Mouse (Mus musculus): ENCODE measurements at regions not wholly inside any gene's neighbourhood (a gene's known extent, or its start where the extent isn't known, plus 50 kb on each side); places are given as distances from the start of the nearest gene placed in this dataset.
A peak's percentile ranks its signal among the peaks of the same experiment; 100 is the strongest.

DNA sequence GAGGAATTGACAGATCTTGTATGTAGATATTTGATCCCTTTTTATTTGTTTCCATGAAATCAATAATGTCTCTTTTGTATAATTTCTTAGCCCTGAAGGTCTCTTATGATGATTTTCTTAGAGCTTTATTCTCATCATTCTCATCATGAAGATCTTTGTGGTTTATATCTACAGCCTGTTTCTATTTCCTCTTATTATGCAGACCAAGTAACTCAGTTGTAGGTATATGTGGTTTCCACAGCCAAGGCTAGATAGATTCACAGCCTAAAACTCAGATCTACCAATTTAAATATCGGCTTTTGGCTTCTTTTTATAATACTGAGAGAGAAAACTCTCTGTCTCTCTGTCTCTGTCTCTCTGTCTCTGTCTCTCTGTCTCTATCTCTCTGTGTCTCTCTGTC is 449.8 kb upstream of the Ptger4 start:
- 100% methylated on average over 1 of the region's 1 CpGs for WGBS
- H3K27me3 ChIP-seq (ENCODE audit: insufficient read depth, low read length): no peaks in the 10 kb centered on the region

GRCm38 (mm10) chr15:5695015-5695414 is 451.0 kb upstream of the Ptger4 start:
- Histone ChIP-seq H3K9me3 (ENCODE audit: low read length) (no peaks in the 10 kb centered on the region), H3K27ac (ENCODE audit: low read length) (no peak overlapping the region), H3K4me3 (ENCODE audit: low read length) (no peak overlapping the region), H3K4me2 (replicated peaks; ENCODE audit: low read depth, low read length) (no peak overlapping the region), H3K27me3 (ENCODE audit: insufficient read depth, low read length) (no peaks in the 10 kb centered on the region), H3K4me1 (ENCODE audit: insufficient read depth, low read length) (no peaks in the 10 kb centered on the region), H3K36me3 (ENCODE audit: insufficient read depth, low read length) (no peaks in the 10 kb centered on the region), H3K9ac (replicated peaks; ENCODE audit: low read length) (no peak overlapping the region)
- WGBS: 78% methylated on average over 3 of the region's 3 CpGs
- ATAC-seq (ENCODE audit: low FRiP score, low TSS enrichment): no peak

More for the DNA sequence above, 449.8 kb upstream of the Ptger4 start:
- Histone ChIP-seq H3K4me1 (ENCODE audit: insufficient read depth, low read length) (no peaks in the 10 kb centered on the region), H3K27ac (ENCODE audit: low read length) (no peak overlapping the region), H3K9me3 (ENCODE audit: low read length) (no peaks in the 10 kb centered on the region), H3K9ac (replicated peaks; ENCODE audit: low read length) (no peak overlapping the region), H3K4me2 (replicated peaks; ENCODE audit: low read depth, low read length) (no peak overlapping the region), H3K4me3 (ENCODE audit: low read length) (no peak overlapping the region), H3K36me3 (ENCODE audit: insufficient read depth, low read length) (no peaks in the 10 kb centered on the region)
- ATAC-seq (ENCODE audit: low FRiP score, low TSS enrichment): no peak

DNA sequence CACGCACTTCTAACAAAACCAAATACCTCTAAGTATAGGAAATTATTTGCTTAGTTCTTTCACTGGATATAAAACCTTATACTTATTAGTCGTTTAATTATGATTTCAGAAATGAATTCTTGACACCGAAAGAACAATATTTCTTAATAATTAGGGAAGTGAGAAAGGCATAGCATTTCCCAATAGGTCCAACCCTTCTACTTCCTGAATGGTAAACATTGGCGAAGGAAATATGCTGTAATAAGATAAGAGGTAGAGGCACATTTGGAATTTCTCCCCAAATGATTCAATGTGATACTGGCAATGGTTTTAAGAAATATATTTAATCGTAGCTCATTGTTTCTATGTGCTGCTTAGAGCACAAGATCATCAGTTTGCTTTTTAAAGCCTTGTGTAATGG is 464.5 kb upstream of the Ptger4 start:
- H3K4me2 ChIP-seq (replicated peaks; ENCODE audit: low read depth, low read length): no peak overlapping the region
- 87% methylated on average over 5 of the region's 5 CpGs for WGBS
- no peaks in the 10 kb centered on the region for H3K4me1 ChIP-seq (ENCODE audit: insufficient read depth, low read length)
- no peak for ATAC-seq (ENCODE audit: low FRiP score, low TSS enrichment)
- no peak overlapping the region for H3K27ac ChIP-seq (ENCODE audit: low read length)
- no peaks in the 10 kb centered on the region for H3K36me3 ChIP-seq (ENCODE audit: insufficient read depth, low read length)
- H3K4me3 ChIP-seq (ENCODE audit: low read length): no peak overlapping the region
- no peak overlapping the region for H3K9ac ChIP-seq (replicated peaks; ENCODE audit: low read length)
- H3K27me3 ChIP-seq (ENCODE audit: insufficient read depth, low read length): no peaks in the 10 kb centered on the region
- no peaks in the 10 kb centered on the region for H3K9me3 ChIP-seq (ENCODE audit: low read length)

DNA sequence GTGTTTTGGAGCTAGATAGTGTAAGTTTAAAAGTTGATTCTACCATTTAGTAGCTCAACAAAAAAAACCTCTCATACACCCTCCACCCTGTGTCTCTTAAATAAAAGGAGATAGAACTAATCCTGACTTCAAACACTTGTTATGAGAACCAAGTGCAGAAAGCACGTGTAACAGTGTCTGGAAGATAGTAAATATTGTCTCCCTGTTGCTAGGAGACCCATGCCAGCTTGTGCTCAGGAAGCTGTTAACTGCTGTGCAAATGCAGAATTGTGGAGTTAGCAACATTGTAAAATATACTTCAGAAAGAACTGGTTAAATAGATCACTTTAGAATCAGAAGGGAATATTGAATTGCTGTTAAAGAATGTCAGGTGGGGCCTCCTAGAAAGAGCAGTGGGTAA is 496.7 kb upstream of the Ptger4 start:
- Histone ChIP-seq H3K4me3 (ENCODE audit: low read length) (no peak overlapping the region), H3K9ac (replicated peaks; ENCODE audit: low read length) (no peak overlapping the region), H3K9me3 (ENCODE audit: low read length) (no peaks in the 10 kb centered on the region), H3K27me3 (ENCODE audit: insufficient read depth, low read length) (no peaks in the 10 kb centered on the region), H3K27ac (ENCODE audit: low read length) (no peak overlapping the region), H3K36me3 (ENCODE audit: insufficient read depth, low read length) (no peaks in the 10 kb centered on the region), H3K4me1 (ENCODE audit: insufficient read depth, low read length) (no peaks in the 10 kb centered on the region), H3K4me2 (replicated peaks; ENCODE audit: low read depth, low read length) (no peak overlapping the region)
- 3% methylated on average over 1 of the region's 1 CpGs for WGBS
- ATAC-seq (ENCODE audit: low FRiP score, low TSS enrichment): no peak

- H3K4me1 ChIP-seq (ENCODE audit: insufficient read depth, low read length): no peaks in the 10 kb centered on the region
- H3K27ac ChIP-seq (ENCODE audit: low read length): no peak overlapping the region
- no peak for ATAC-seq (ENCODE audit: low FRiP score, low TSS enrichment)
- H3K9me3 ChIP-seq (ENCODE audit: low read length): no peaks in the 10 kb centered on the region
- no peaks in the 10 kb centered on the region for H3K27me3 ChIP-seq (ENCODE audit: insufficient read depth, low read length)
- WGBS: 96% methylated on average over 5 of the region's 5 CpGs
- no peak overlapping the region for H3K9ac ChIP-seq (replicated peaks; ENCODE audit: low read length)
- H3K4me2 ChIP-seq (replicated peaks; ENCODE audit: low read depth, low read length): no peak overlapping the region
- H3K36me3 ChIP-seq (ENCODE audit: insufficient read depth, low read length): no peaks in the 10 kb centered on the region
- H3K4me3 ChIP-seq (ENCODE audit: low read length): no peak overlapping the region
Measured at GRCm38 (mm10) chr15:5743893-5744292, 499.9 kb upstream of the Ptger4 start.

DNA sequence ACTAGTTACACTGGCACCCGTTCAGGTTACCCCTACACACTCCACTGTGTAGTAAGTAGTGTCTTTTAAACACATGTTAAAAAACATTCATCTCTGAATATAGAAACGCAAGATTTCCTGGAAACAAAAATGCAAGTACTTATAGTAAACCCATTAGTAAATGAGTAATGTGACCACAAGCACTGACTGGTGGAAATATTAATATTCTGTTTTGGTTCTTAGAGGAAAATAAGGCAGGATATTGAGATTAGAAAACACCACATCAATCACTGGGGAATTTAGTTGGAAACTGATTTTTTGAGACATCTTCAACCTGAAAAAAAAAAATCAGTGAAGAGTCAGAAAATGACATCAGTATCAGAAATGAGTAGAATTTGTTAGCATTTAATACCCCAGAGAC is 514.7 kb upstream of the Ptger4 start:
- no peak for ATAC-seq (ENCODE audit: low FRiP score, low TSS enrichment)
- WGBS: 81% methylated on average over 2 of the region's 2 CpGs
- H3K4me1 ChIP-seq (ENCODE audit: insufficient read depth, low read length): no peaks in the 10 kb centered on the region
- no peaks in the 10 kb centered on the region for H3K27me3 ChIP-seq (ENCODE audit: insufficient read depth, low read length)
- no peaks in the 10 kb centered on the region for H3K9me3 ChIP-seq (ENCODE audit: low read length)
- H3K4me3 ChIP-seq (ENCODE audit: low read length): no peak overlapping the region
- no peaks in the 10 kb centered on the region for H3K36me3 ChIP-seq (ENCODE audit: insufficient read depth, low read length)
- no peak overlapping the region for H3K9ac ChIP-seq (replicated peaks; ENCODE audit: low read length)
- no peak overlapping the region for H3K27ac ChIP-seq (ENCODE audit: low read length)
- H3K4me2 ChIP-seq (replicated peaks; ENCODE audit: low read depth, low read length): no peak overlapping the region

GRCm38 (mm10) chr15:5762216-5762615 is 518.2 kb upstream of the Ptger4 start:
- Histone ChIP-seq H3K27me3 (ENCODE audit: insufficient read depth, low read length) (no peaks in the 10 kb centered on the region), H3K9ac (replicated peaks; ENCODE audit: low read length) (no peak overlapping the region), H3K27ac (ENCODE audit: low read length) (no peak overlapping the region), H3K4me1 (ENCODE audit: insufficient read depth, low read length) (no peaks in the 10 kb centered on the region), H3K4me3 (ENCODE audit: low read length) (no peak overlapping the region), H3K36me3 (ENCODE audit: insufficient read depth, low read length) (no peaks in the 10 kb centered on the region), H3K4me2 (replicated peaks; ENCODE audit: low read depth, low read length) (no peak overlapping the region), H3K9me3 (ENCODE audit: low read length) (no peaks in the 10 kb centered on the region)
- ATAC-seq (ENCODE audit: low FRiP score, low TSS enrichment): no peak
- WGBS: 85% methylated on average over 4 of the region's 4 CpGs

DNA sequence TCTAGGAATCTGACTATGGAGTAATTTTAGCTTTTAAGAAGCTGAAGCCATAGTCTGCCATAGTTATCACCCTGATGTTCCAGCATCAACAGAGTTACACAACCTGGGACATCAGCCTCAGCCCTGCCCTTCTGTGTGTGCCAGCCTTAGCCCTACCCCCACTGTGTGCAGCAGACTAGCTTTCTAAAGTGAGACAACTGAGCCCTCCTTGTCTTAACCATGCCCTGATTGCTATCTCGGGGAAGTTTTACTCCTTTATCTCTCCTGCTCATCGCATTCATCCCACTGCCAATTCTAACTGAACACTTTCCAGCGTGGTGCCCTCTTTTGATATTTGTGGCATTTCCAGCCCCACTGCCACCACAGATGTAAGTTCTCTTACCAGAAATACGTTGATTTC is 522.5 kb upstream of the Dab2 start:
- H3K4me2 ChIP-seq (replicated peaks; ENCODE audit: low read depth, low read length): no peak overlapping the region
- H3K9me3 ChIP-seq (ENCODE audit: low read length): 0 out of 2 replicates have a peak, but pooled peaks cover 2% of the 10 kb centered on the region
- no peaks in the 10 kb centered on the region for H3K36me3 ChIP-seq (ENCODE audit: insufficient read depth, low read length)
- ATAC-seq (ENCODE audit: low FRiP score, low TSS enrichment): no peak
- H3K9ac ChIP-seq (replicated peaks; ENCODE audit: low read length): no peak overlapping the region
- no peak overlapping the region for H3K4me3 ChIP-seq (ENCODE audit: low read length)
- WGBS: 86% methylated on average over 4 of the region's 4 CpGs
- no peaks in the 10 kb centered on the region for H3K4me1 ChIP-seq (ENCODE audit: insufficient read depth, low read length)
- no peak overlapping the region for H3K27ac ChIP-seq (ENCODE audit: low read length)
- H3K27me3 ChIP-seq (ENCODE audit: insufficient read depth, low read length): no peaks in the 10 kb centered on the region

DNA sequence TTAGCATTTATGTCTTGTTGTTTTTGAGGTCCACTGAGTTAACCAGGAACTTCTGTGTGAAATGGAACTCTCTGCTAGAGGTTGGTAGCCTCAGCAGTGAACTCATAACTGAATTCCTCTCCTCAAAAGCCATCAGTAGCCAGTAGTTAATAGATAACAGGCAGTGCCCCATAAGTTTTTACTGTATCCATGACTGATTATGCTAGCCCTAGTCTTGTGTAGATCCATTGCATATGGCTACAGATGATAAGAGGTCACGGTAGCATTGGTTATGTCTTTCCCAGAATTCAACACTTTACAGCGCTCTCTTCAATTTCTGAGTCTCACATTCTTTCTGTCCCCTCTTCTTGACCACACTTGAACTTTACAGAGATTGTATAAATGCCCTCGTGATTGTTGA is 499.7 kb upstream of the Dab2 start:
- H3K4me1 ChIP-seq (ENCODE audit: insufficient read depth, low read length): no peaks in the 10 kb centered on the region
- no peak for ATAC-seq (ENCODE audit: low FRiP score, low TSS enrichment)
- H3K4me2 ChIP-seq (replicated peaks; ENCODE audit: low read depth, low read length): no peak overlapping the region
- H3K27me3 ChIP-seq (ENCODE audit: insufficient read depth, low read length): no peaks in the 10 kb centered on the region
- no peaks in the 10 kb centered on the region for H3K36me3 ChIP-seq (ENCODE audit: insufficient read depth, low read length)
- no peaks in the 10 kb centered on the region for H3K9me3 ChIP-seq (ENCODE audit: low read length)
- 93% methylated on average over 3 of the region's 3 CpGs for WGBS
- H3K27ac ChIP-seq (ENCODE audit: low read length): no peak overlapping the region
- H3K9ac ChIP-seq (replicated peaks; ENCODE audit: low read length): no peak overlapping the region
- H3K4me3 ChIP-seq (ENCODE audit: low read length): no peak overlapping the region

- WGBS: 72% methylated on average over 9 of the region's 9 CpGs
- Histone ChIP-seq H3K4me3 (ENCODE audit: low read length) (no peak overlapping the region), H3K27ac (ENCODE audit: low read length) (no peak overlapping the region), H3K27me3 (ENCODE audit: insufficient read depth, low read length) (no peaks in the 10 kb centered on the region), H3K4me2 (replicated peaks; ENCODE audit: low read depth, low read length) (no peak overlapping the region), H3K9me3 (ENCODE audit: low read length) (no peaks in the 10 kb centered on the region), H3K4me1 (ENCODE audit: insufficient read depth, low read length) (no peaks in the 10 kb centered on the region), H3K9ac (replicated peaks; ENCODE audit: low read length) (no peak overlapping the region), H3K36me3 (ENCODE audit: insufficient read depth, low read length) (no peaks in the 10 kb centered on the region)
- peak; percentile 49; the same call in 1 of the 2 replicates for ATAC-seq (ENCODE audit: low FRiP score, low TSS enrichment)
Measured at GRCm38 (mm10) chr15:5811154-5811732, 488.3 kb upstream of the Dab2 start.

Data from kidney, embryonic 16.5 days (tissue).